ENCODE assay signal across 14 mouse cellular contexts in genomic region chr6:148556484-148556871, GRCm38 (mm10).
DNase-seq lines count a peak whose midpoint lies in the region; ATAC-seq and TF ChIP-seq lines count a peak whose summit lies in the region.
"Had no signal": no experiment of that assay in that cellular context is flagged by ENCODE, and none has a peak within 500 bp of the region (broad histone marks: within the 10 kb centered on the region; RNA-seq: fewer than 3 reads in every experiment).

No protein-coding gene starts in this region.

- TF ChIP-seq POLR2A in embryonic fibroblast, embryonic 13.5 days (IDR thresholded peaks at IDR 0.05; ENCODE audit: low read depth, low read length): no peak

- DNase-seq in forebrain, postnatal 0 days: no peak
- DNase-seq in left cerebral cortex, adult 2 months (ENCODE audit: extremely low spot score in 1 of 2, low spot score in 2 of 2): no peak
- no peak for DNase-seq in left cerebral cortex, postnatal 4 days
- DNase-seq in layer of hippocampus, postnatal 36 days: no peak
- DNase-seq: cerebellum, postnatal 14 days; gastrocnemius, postnatal 36 days; kidney, adult 18-20 months; thymus, adult 2 months had no signal

- H3K4me3 ChIP-seq in forebrain, postnatal 0 days (ENCODE audit: low read depth, low read length): no peak overlapping the region
- no peak overlapping the region for H3K4me3 ChIP-seq in forebrain, embryonic 13.5 days
- no peak overlapping the region for H3K4me3 ChIP-seq in left cerebral cortex, adult 2 months
- no peak overlapping the region for H3K4me3 ChIP-seq in embryonic fibroblast, embryonic 13.5 days (ENCODE audit: insufficient read depth, low read length)
- H3K4me3 ChIP-seq in intestine, embryonic 16.5 days (ENCODE audit: low read length): no peak overlapping the region
- H3K4me3 ChIP-seq: liver, embryonic 15.5 days; midbrain, embryonic 12.5 days had no signal

- H3K9ac ChIP-seq in forebrain, postnatal 0 days: no peak overlapping the region
- no peak overlapping the region for H3K9ac ChIP-seq in forebrain, embryonic 13.5 days
- no peak overlapping the region for H3K9ac ChIP-seq in intestine, embryonic 16.5 days (ENCODE audit: low read depth, low read length)
- H3K9ac ChIP-seq: liver, embryonic 15.5 days; midbrain, embryonic 12.5 days had no signal

- peak overlapping the region; percentile 79 for H3K27ac ChIP-seq in forebrain, postnatal 0 days (ENCODE audit: low read depth, low read length)
- no peak overlapping the region for H3K27ac ChIP-seq in forebrain, embryonic 13.5 days
- peak overlapping the region; percentile 83 for H3K27ac ChIP-seq in left cerebral cortex, adult 2 months
- peak overlapping the region; percentile 89 for H3K27ac ChIP-seq in embryonic fibroblast, embryonic 13.5 days (ENCODE audit: insufficient read depth, low read length)
- peak overlapping the region; percentile 74 for H3K27ac ChIP-seq in intestine, embryonic 16.5 days (ENCODE audit: low read length)
- H3K27ac ChIP-seq: liver, embryonic 15.5 days; midbrain, embryonic 12.5 days had no signal

- no peak overlapping the region for H3K4me2 ChIP-seq in forebrain, postnatal 0 days (ENCODE audit: low read depth)
- H3K4me2 ChIP-seq in forebrain, embryonic 13.5 days: no peak overlapping the region
- H3K4me2 ChIP-seq in intestine, embryonic 16.5 days (ENCODE audit: low read depth, low read length): no peak overlapping the region
- H3K4me2 ChIP-seq: liver, embryonic 15.5 days; midbrain, embryonic 12.5 days had no signal

- no peaks in the 10 kb centered on the region for H3K9me3 ChIP-seq in forebrain, postnatal 0 days (ENCODE audit: low read length)
- H3K9me3 ChIP-seq in forebrain, embryonic 13.5 days (replicated peaks): no peaks in the 10 kb centered on the region
- H3K9me3 ChIP-seq in intestine, embryonic 16.5 days (ENCODE audit: control insufficient read depth, low read length): no peaks in the 10 kb centered on the region
- H3K9me3 ChIP-seq: liver, embryonic 15.5 days; midbrain, embryonic 12.5 days had no signal

- H3K4me1 ChIP-seq in forebrain, postnatal 0 days (ENCODE audit: insufficient read depth): peaks cover 8% of the 10 kb centered on the region
- peaks cover 6% of the 10 kb centered on the region; the same call in 1 of the 2 replicates for H3K4me1 ChIP-seq in forebrain, embryonic 13.5 days
- H3K4me1 ChIP-seq in embryonic fibroblast, embryonic 13.5 days (ENCODE audit: control insufficient read depth, insufficient read depth, low read length): no peaks in the 10 kb centered on the region
- peaks cover 3% of the 10 kb centered on the region for H3K4me1 ChIP-seq in intestine, embryonic 16.5 days (ENCODE audit: control insufficient read depth, insufficient read depth, low read length)
- H3K4me1 ChIP-seq: midbrain, embryonic 12.5 days had no signal

- ATAC-seq in forebrain, postnatal 0 days: peak; percentile 76
- ATAC-seq in forebrain, embryonic 13.5 days: no peak; the same call in 1 of the 2 replicates
- no peak; the same call in 1 of the 2 replicates for ATAC-seq in intestine, embryonic 16.5 days
- ATAC-seq in monocyte, adult 5-6 weeks (replicated peaks; ENCODE audit: insufficient number of reproducible peaks, low FRiP score, low TSS enrichment, poor library complexity, severe bottlenecking): no peak

- H3K27me3 ChIP-seq in forebrain, postnatal 0 days (ENCODE audit: insufficient read depth, low read length): no peaks in the 10 kb centered on the region
- no peaks in the 10 kb centered on the region for H3K27me3 ChIP-seq in forebrain, embryonic 13.5 days
- H3K27me3 ChIP-seq in intestine, embryonic 16.5 days (replicated peaks; ENCODE audit: control insufficient read depth, insufficient read depth, low read length): no peaks in the 10 kb centered on the region
- H3K27me3 ChIP-seq: liver, embryonic 15.5 days; midbrain, embryonic 12.5 days had no signal

- no peaks in the 10 kb centered on the region for H3K36me3 ChIP-seq in forebrain, postnatal 0 days (ENCODE audit: insufficient read depth)
- no peaks in the 10 kb centered on the region for H3K36me3 ChIP-seq in forebrain, embryonic 13.5 days (ENCODE audit: poor library complexity, severe bottlenecking)
- H3K36me3 ChIP-seq in intestine, embryonic 16.5 days (ENCODE audit: control insufficient read depth, insufficient read depth, low read length): no peaks in the 10 kb centered on the region
- H3K36me3 ChIP-seq: liver, embryonic 15.5 days; midbrain, embryonic 12.5 days had no signal

- 32% methylated on average over 2 of the region's 2 CpGs for WGBS in forebrain, postnatal 0 days
- 85% methylated on average over 2 of the region's 2 CpGs for WGBS in forebrain, embryonic 13.5 days
- 58% methylated on average over 2 of the region's 2 CpGs for WGBS in intestine, embryonic 16.5 days

- no peak for TF ChIP-seq CTCF in forebrain, postnatal 0 days (IDR thresholded peaks at IDR 0.05; ENCODE audit: low read depth)
- no peak for TF ChIP-seq CTCF in left cerebral cortex, adult 2 months (IDR thresholded peaks at IDR 0.05)
- no peak for TF ChIP-seq CTCF in embryonic fibroblast, embryonic 13.5 days (IDR thresholded peaks at IDR 0.05; ENCODE audit: borderline replicate concordance, insufficient read depth, low read length)

- intact Hi-C loops in left cerebral cortex, adult 2 months (cut with DNase I): loop anchor here (5.0 to 10.0 kb wide), 3 partner anchors 71 to 322 kb away; no protein-coding TSS in a partner anchor
- intact Hi-C loops in left cerebral cortex, postnatal 4 days (cut with DNase I): no loop called here
